Mouse (Mus musculus) liver, adult 2 months (tissue): ENCODE results near the gene Rnf144b. TPM values are rescaled to one million over a fixed set of nuclear protein-coding genes. Genes with fewer than 3 reads are reported as not detected.
A peak's percentile ranks its signal among the peaks of the same experiment; 100 is the strongest.

Source experiments
- DNase-seq: peaks from one replicate; pipeline ENCODE4 v3.0.0-alpha.2; 2011; ENCODE audit warnings: low read depth, low spot score; ENCODE audit errors: extremely low read depth
- H3K27ac ChIP-seq: fragments of 200-500 bp; replicated peaks from 2 replicates; pipeline ENCODE4 v1.5.1; 2012; ENCODE audit warnings: low read depth, mild to moderate bottlenecking, control low read depth, inconsistent platforms, low read length; ENCODE audit not compliant: insufficient read depth
- H3K27me3 ChIP-seq: fragments of 200-500 bp; 2 replicates; pipeline ENCODE4 v1.6.1; 2012; ENCODE audit warnings: mild to moderate bottlenecking, moderate library complexity, low read length, inconsistent platforms; ENCODE audit not compliant: control insufficient read depth, insufficient read depth
- H3K36me3 ChIP-seq: fragments of 200-500 bp; 2 replicates; pipeline ENCODE4 v1.6.1; 2012; ENCODE audit warnings: low read length, inconsistent platforms; ENCODE audit not compliant: control insufficient read depth, insufficient read depth
- H3K4me1 ChIP-seq: fragments of 200-500 bp; 2 replicates; pipeline ENCODE4 v1.6.1; 2011; ENCODE audit warnings: low read length; ENCODE audit not compliant: control insufficient read depth, insufficient read depth
- H3K4me3 ChIP-seq: fragments of 200-500 bp; 2 replicates; pipeline ENCODE4 v1.5.1; 2011; ENCODE audit warnings: low read depth, mild to moderate bottlenecking, control low read depth, low read length, moderate library complexity; ENCODE audit not compliant: insufficient read depth
- H3K79me2 ChIP-seq: fragments of 200-500 bp; 2 replicates; pipeline ENCODE4 v1.6.1; 2012; ENCODE audit warnings: inconsistent platforms, mild to moderate bottlenecking, low read length, moderate library complexity; ENCODE audit not compliant: control insufficient read depth, insufficient read depth
- H3K9ac ChIP-seq: fragments of 200-500 bp; 2 replicates; pipeline ENCODE4 v1.6.1; 2012; ENCODE audit warnings: low read depth, mild to moderate bottlenecking, control low read depth, inconsistent platforms, low read length
- CTCF ChIP-seq: fragments of 200-500 bp; IDR thresholded peaks from 2 replicates; pipeline ENCODE4 v1.5.1; 2011; ENCODE audit warnings: low read depth, low read length, control low read depth
- POLR2A ChIP-seq: fragments of 200-500 bp; IDR thresholded peaks from 2 replicates; pipeline ENCODE4 v1.6.1; 2011; ENCODE audit warnings: low read length, control low read depth; ENCODE audit not compliant: insufficient read depth; ENCODE audit errors: extremely low read depth
- WGBS: fragments of 180-500 bp; shearing (Covaris S2); methylation state at CpG from one replicate; pipeline ENCODE4 v1.1.7; 2018; 5-methylcytosine and 5-hydroxymethylcytosine counted together
- polyA plus RNA-seq: library from polyadenylated mRNA; depleted of rRNA; stranded (reverse); fragments of >200 nt; gene quantifications from 2 replicates; pipeline ENCODE4 v1.2.3, GENCODE M21; 2012
- total RNA-seq: library from RNA; depleted of rRNA; stranded (reverse); fragments of >200 nt; gene quantifications from 2 replicates; pipeline ENCODE4 v1.2.3, GENCODE M21; 2014

The Rnf144b gene
- total and polyA plus RNA-seq, 2 experiments, result 18.8 to 19.4 TPM

- DNase-seq, result peak; percentile 96
- H3K4me1 ChIP-seq, result peaks cover 27% of the 10 kb centered on the region
- no peak for TF ChIP-seq POLR2A
- TF ChIP-seq CTCF, result no peak
- H3K4me3 ChIP-seq, result no peak overlapping the region
- 28% methylated on average over 18 of the region's 18 CpGs for WGBS
- H3K9ac ChIP-seq, result peak overlapping the region; percentile 16; the same call in 1 of the 2 replicates
- peaks cover 9% of the 10 kb centered on the region; the same call in 1 of the 2 replicates for H3K79me2 ChIP-seq
- H3K36me3 ChIP-seq, result peaks cover 31% of the 10 kb centered on the region
- no peaks in the 10 kb centered on the region for H3K27me3 ChIP-seq
- peak overlapping the region; percentile 87 for H3K27ac ChIP-seq
Observed at GRCm38 (mm10) chr13:47223576-47224538, 101.4 kb downstream of the Rnf144b start.

DNA sequence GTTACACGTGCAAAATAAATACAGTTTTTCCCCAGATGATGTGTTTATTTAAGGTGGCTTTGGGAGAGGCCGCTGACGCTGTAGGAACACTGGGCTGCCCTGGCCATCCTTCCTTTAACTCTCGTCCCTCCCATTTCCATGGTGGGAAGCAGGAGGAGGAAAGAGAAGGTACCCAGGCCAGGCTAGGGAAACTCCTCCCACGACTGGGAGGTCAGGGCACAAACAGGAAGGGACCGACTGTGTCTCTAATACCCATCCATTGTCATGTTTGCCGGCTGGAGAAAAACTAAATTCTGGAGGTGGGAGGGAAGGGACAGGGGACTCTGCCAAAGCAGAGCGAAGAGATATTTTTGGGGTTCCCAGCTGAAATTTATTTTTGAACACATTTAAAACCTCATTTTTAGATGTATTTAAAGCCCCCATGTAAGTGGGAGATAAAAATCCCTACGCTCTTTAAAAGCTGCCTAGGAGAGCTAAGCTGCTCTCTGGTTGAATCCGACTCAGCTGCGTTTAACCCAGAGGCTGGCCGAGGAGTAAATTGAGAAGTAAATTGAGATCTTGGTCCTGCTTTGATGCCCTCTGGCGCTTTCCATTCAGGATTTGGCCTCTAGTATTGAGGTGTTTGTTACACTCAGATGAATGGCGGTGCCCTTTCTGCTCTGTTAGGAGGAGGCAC is 102.3 kb downstream of the Rnf144b start:
- Histone ChIP-seq H3K4me1 (peaks cover 27% of the 10 kb centered on the region), H3K27me3 (no peaks in the 10 kb centered on the region), H3K36me3 (peaks cover 30% of the 10 kb centered on the region; the same call in 1 of the 2 replicates), H3K4me3 (no peak overlapping the region), H3K9ac (peak overlapping the region; percentile 11; the same call in 1 of the 2 replicates), H3K79me2 (peaks cover 13% of the 10 kb centered on the region; the same call in 1 of the 2 replicates), H3K27ac (peak overlapping the region; percentile 87)
- 42% methylated on average over 14 of the region's 14 CpGs for WGBS
- TF ChIP-seq CTCF, result no peak
- TF ChIP-seq POLR2A, result no peak
- no peak for DNase-seq

DNA sequence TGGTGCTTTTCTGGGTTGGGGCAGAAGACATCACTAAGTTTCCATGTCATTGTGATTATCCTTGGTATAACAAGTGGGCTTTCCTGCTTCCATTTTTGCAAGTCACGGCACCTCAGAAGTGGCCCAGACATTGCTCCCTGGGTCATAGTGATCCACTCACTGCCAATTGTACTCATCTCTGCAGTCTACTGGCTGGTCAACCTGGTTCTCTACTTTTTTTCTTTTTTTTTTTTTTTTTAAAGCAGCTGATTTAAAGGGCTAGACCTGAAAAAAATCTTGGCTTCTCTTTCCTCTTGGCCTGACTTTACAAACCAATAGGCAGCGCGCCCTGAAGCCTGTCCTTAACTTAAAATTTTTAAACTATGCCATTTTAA is 102.9 kb downstream of the Rnf144b start:
- H3K9ac ChIP-seq, result peak overlapping the region; percentile 11; the same call in 1 of the 2 replicates
- H3K4me1 ChIP-seq, result peaks cover 26% of the 10 kb centered on the region
- peaks cover 34% of the 10 kb centered on the region for H3K36me3 ChIP-seq
- peak; percentile 87 for DNase-seq
- no peak for TF ChIP-seq CTCF
- TF ChIP-seq POLR2A, result no peak
- H3K4me3 ChIP-seq, result no peak overlapping the region
- 53% methylated on average over 3 of the region's 3 CpGs for WGBS
- no peaks in the 10 kb centered on the region for H3K27me3 ChIP-seq
- H3K79me2 ChIP-seq, result peaks cover 18% of the 10 kb centered on the region; the same call in 1 of the 2 replicates
- H3K27ac ChIP-seq, result peak overlapping the region; percentile 87

DNA sequence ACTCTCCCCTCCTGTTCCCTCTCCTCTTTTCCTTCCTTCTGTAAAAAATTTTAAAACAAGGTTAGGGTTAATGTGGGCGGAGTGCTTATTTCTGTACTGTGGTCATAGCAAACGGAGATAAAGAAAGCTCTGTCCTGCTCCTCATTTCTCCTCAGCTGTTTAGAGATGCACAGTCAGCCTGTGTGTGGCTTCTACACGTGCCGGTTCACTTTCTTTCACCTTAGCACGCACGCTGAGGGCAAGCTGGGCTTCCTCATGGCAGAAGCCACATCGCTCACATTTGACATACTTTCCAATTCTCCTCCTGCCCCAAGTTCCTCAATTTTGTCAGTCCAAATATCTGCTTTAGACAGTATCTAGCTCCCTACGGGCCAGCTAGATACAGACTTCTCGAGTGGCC is 103.3 kb downstream of the Rnf144b start:
- H3K4me1 ChIP-seq, result peaks cover 25% of the 10 kb centered on the region
- peaks cover 30% of the 10 kb centered on the region for H3K36me3 ChIP-seq
- H3K27me3 ChIP-seq, result no peaks in the 10 kb centered on the region
- H3K27ac ChIP-seq, result peak overlapping the region; percentile 9; the same call in 1 of the 2 replicates
- H3K4me3 ChIP-seq, result no peak overlapping the region
- 80% methylated on average over 9 of the region's 9 CpGs for WGBS
- H3K9ac ChIP-seq, result no peak overlapping the region
- TF ChIP-seq CTCF, result no peak
- TF ChIP-seq POLR2A, result no peak
- H3K79me2 ChIP-seq, result peaks cover 18% of the 10 kb centered on the region; the same call in 1 of the 2 replicates
- DNase-seq, result no peak

- 94% methylated on average over 5 of the region's 5 CpGs for WGBS
Observed at GRCm38 (mm10) chr13:47226521-47226920, 104.1 kb downstream of the Rnf144b start.

More at GRCm38 (mm10) chr13:47226521-47226920, 104.1 kb downstream of the Rnf144b start:
- H3K9ac ChIP-seq, result no peak overlapping the region
- TF ChIP-seq CTCF (peak; percentile 31), POLR2A (no peak)
- H3K4me1 ChIP-seq, result peaks cover 25% of the 10 kb centered on the region
- no peak overlapping the region for H3K4me3 ChIP-seq
- no peak for DNase-seq
- H3K36me3 ChIP-seq, result peaks cover 27% of the 10 kb centered on the region
- no peak overlapping the region for H3K27ac ChIP-seq
- peaks cover 18% of the 10 kb centered on the region; the same call in 1 of the 2 replicates for H3K79me2 ChIP-seq
- H3K27me3 ChIP-seq, result no peaks in the 10 kb centered on the region
